Mouse (Mus musculus) intestine, postnatal 0 days (tissue): ENCODE data around the gene Ypel2. TPM values are rescaled to one million over a fixed set of nuclear protein-coding genes. Genes with fewer than 3 reads are reported as not detected.

Experiments used
- ATAC-seq: fragments of 200-750 bp; cut with Nextera tagmentation; 2 replicates; pipeline ENCODE4 v1.8.0; 2017; ENCODE audit warnings: mild to moderate bottlenecking, moderate TSS enrichment, moderate library complexity
- H3K27ac ChIP-seq: fragments of 300-500 bp; sonication (generic); 2 replicates; pipeline ENCODE4 v1.5.1; 2014; ENCODE audit warnings: mild to moderate bottlenecking, low read depth, low read length, moderate library complexity
- H3K27me3 ChIP-seq: fragments of 300-500 bp; sonication (generic); replicated peaks from 2 replicates; pipeline ENCODE4 v1.6.1; 2014; ENCODE audit warnings: low read length, mixed read lengths; ENCODE audit not compliant: control insufficient read depth, insufficient read depth
- H3K36me3 ChIP-seq: fragments of 300-500 bp; sonication (generic); 2 replicates; pipeline ENCODE4 v1.6.1; 2014; ENCODE audit warnings: mild to moderate bottlenecking, moderate library complexity; ENCODE audit not compliant: control insufficient read depth, insufficient read depth
- H3K4me1 ChIP-seq: fragments of 300-500 bp; sonication (generic); replicated peaks from 2 replicates; pipeline ENCODE4 v1.6.1; 2014; ENCODE audit warnings: antibody characterized with exemption, low read length, mixed read lengths; ENCODE audit not compliant: control insufficient read depth, insufficient read depth
- H3K4me2 ChIP-seq: fragments of 300-500 bp; sonication (generic); replicated peaks from 2 replicates; pipeline ENCODE4 v1.6.1; 2014; ENCODE audit warnings: low read depth, mild to moderate bottlenecking, moderate library complexity
- H3K4me3 ChIP-seq: fragments of 300-500 bp; sonication (generic); 2 replicates; pipeline ENCODE4 v1.5.1; 2014; ENCODE audit warnings: low read depth, low read length
- H3K9ac ChIP-seq: fragments of 300-500 bp; sonication (generic); 2 replicates; pipeline ENCODE4 v1.6.1; 2014; ENCODE audit warnings: mild to moderate bottlenecking, low read depth, low read length
- H3K9me3 ChIP-seq: fragments of 300-500 bp; sonication (generic); 2 replicates; pipeline ENCODE4 v1.6.1; 2016; ENCODE audit warnings: mixed run types; ENCODE audit not compliant: control insufficient read depth
- CTCF ChIP-seq: sonication (generic); IDR thresholded peaks from 2 replicates; pipeline ENCODE4 v1.5.1; 2016; ENCODE audit warnings: low read depth, mild to moderate bottlenecking, control low read depth, antibody characterized with exemption, moderate library complexity
- WGBS: fragments of 180-500 bp; shearing (Covaris S2); extraction: QIAGEN DNeasy Blood & Tissue Kit; methylation state at CpG from one replicate; pipeline ENCODE4 v1.1.7; 2014; 5-methylcytosine and 5-hydroxymethylcytosine counted together
- polyA plus RNA-seq: library from polyadenylated mRNA; unstranded; fragments of >200 nt; fragmentation: Nextera tagmentation; extraction: Ambion mirVana; gene quantifications from 2 replicates; pipeline ENCODE4 v1.2.1, GENCODE M21; 2015

The Ypel2 gene
- polyA plus RNA-seq, 1 experiment from 2014 or later: 4.6 TPM

DNA sequence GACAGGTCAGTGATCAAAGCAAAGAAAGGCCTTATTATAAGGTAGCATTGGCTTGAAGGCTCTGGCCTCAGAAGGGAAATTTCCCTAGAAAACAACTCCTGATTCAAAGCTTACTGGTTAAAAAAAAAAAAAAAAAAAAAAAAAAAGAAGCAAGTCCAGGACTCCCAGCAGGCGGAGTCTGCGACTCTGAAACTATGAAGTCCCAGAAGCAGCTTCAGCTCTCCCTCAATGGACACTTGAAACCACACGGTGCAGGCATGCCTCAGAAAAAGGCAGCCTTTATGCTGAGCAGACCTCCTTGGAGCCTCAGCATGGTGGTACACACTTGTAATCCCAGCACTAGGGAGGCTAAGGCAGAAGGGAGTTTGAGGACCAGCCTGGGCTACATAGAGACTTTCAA is 97.9 kb downstream of the Ypel2 start:
- H3K9ac ChIP-seq: no peak overlapping the region
- H3K36me3 ChIP-seq: no peaks in the 10 kb centered on the region
- no peaks in the 10 kb centered on the region for H3K9me3 ChIP-seq
- H3K27ac ChIP-seq: no peak overlapping the region
- H3K4me3 ChIP-seq: no peak overlapping the region
- no peak overlapping the region for H3K4me2 ChIP-seq
- 54% methylated on average over 3 of the region's 3 CpGs for WGBS
- ATAC-seq: no peak
- peak; percentile 38 for TF ChIP-seq CTCF
- no peaks in the 10 kb centered on the region for H3K27me3 ChIP-seq
- H3K4me1 ChIP-seq: no peaks in the 10 kb centered on the region

GRCm38 (mm10) chr11:86895156-86895555 is 98.4 kb downstream of the Ypel2 start:
- no peak overlapping the region for H3K9ac ChIP-seq
- H3K4me1 ChIP-seq: no peaks in the 10 kb centered on the region
- no peaks in the 10 kb centered on the region for H3K27me3 ChIP-seq
- no peaks in the 10 kb centered on the region for H3K9me3 ChIP-seq
- no peak overlapping the region for H3K4me3 ChIP-seq
- no peak overlapping the region for H3K27ac ChIP-seq
- TF ChIP-seq CTCF: no peak
- WGBS: 65% methylated on average over 9 of the region's 9 CpGs
- no peaks in the 10 kb centered on the region for H3K36me3 ChIP-seq
- no peak overlapping the region for H3K4me2 ChIP-seq
- ATAC-seq: no peak

GRCm38 (mm10) chr11:86894171-86894577 is 99.3 kb downstream of the Ypel2 start:
- WGBS: 6% methylated on average over 19 of the region's 19 CpGs
- ATAC-seq: peak; percentile 54
- Histone ChIP-seq H3K36me3 (no peaks in the 10 kb centered on the region), H3K27ac (no peak overlapping the region), H3K4me2 (peak overlapping the region; percentile 68), H3K4me3 (peak overlapping the region; percentile 32), H3K9me3 (no peaks in the 10 kb centered on the region), H3K27me3 (no peaks in the 10 kb centered on the region), H3K4me1 (no peaks in the 10 kb centered on the region), H3K9ac (no peak overlapping the region)
- peak; percentile 97 for TF ChIP-seq CTCF

DNA sequence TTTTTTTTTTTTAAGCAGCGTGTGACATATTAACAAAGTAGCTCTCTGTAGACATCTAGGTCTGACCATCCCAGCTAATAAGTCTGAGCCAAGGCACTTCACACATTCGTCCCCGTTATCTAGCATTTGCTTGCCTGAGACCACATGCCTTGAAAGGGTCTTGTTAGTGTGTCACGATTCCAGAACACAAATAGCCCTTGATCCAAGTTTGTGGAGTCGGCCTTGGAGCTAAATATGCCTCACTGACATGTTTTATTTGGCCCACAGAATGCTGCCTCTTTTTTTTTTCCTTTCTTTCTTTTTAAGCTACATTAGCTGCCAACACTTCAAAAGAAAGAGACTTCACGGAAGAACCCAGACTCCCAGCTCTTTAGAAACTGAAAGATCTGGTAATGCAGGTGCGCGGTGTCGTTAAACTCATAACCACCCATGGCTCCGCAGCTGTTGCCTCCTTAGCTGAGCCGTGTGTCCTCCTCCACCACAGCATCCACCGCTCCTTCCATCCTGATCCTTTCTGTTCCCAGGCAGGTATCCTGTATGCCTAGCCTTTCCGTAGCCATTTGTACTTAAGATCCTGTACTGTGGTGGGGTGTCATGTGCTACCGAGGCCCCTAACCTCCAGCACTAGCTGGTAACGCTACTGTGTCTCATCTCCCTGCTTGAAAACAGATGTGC is 100.4 kb downstream of the Ypel2 start:
- Histone ChIP-seq H3K9me3 (no peaks in the 10 kb centered on the region), H3K4me2 (no peak overlapping the region), H3K4me1 (no peaks in the 10 kb centered on the region), H3K36me3 (no peaks in the 10 kb centered on the region), H3K4me3 (no peak overlapping the region), H3K27me3 (no peaks in the 10 kb centered on the region), H3K27ac (no peak overlapping the region), H3K9ac (no peak overlapping the region)
- 84% methylated on average over 15 of the region's 15 CpGs for WGBS
- ATAC-seq: no peak
- TF ChIP-seq CTCF: no peak

Other genes with a start within 250 kb of the Ypel2 start
- 87.3 and 95.2 TPM in 2 replicates for gene Cltc, start 236.1 kb downstream of the Ypel2 start, polyA plus RNA-seq
- gene Dhx40, start 186.0 kb downstream of the Ypel2 start, polyA plus RNA-seq: 8.4 and 8.6 TPM in 2 replicates
- 16.0 and 16.7 TPM in 2 replicates for gene Gdpd1, start 80.4 kb upstream of the Ypel2 start, polyA plus RNA-seq
- gene Smg8, start 93.1 kb upstream of the Ypel2 start, polyA plus RNA-seq: 6.5 and 7.2 TPM in 2 replicates
- gene Prr11, start 115.0 kb upstream of the Ypel2 start, polyA plus RNA-seq: 1.3 and 1.7 TPM in 2 replicates
- gene Ska2, start 115.5 kb upstream of the Ypel2 start, polyA plus RNA-seq: 11.3 and 12.4 TPM in 2 replicates
- 7.7 and 8.2 TPM in 2 replicates for gene Trim37, start 133.4 kb upstream of the Ypel2 start, polyA plus RNA-seq